Mouse (Mus musculus): ENCODE results near the gene Epb41l3. TPM values are rescaled to one million over a fixed set of nuclear protein-coding genes. Genes with fewer than 3 reads are reported as not detected.

The Epb41l3 gene
- polyA plus RNA-seq, 2 experiments = 102 to 140 TPM

DNA sequence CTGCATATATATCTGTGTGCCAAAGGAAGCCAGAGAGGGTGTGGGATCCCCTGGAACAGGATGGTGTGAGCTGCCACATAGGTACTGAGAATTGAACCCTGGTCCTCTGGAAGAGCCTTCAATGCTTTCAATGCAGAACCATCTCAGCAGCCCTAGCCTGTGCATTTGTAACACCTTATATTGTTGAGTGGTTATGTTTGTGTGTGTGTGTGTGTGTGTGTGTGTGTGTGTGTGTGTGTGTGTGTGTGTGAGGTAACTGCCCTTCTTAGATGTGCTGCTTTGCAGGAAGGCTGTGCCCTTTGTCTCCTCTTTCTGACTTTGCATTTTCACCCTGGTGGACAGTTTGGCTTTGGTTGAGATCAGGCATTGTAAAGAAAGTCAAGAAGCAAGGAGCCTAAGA, 87.2 kb downstream of the Epb41l3 start:
- TF ChIP-seq POLR2A (IDR thresholded peaks at IDR 0.05; ENCODE audit: borderline replicate concordance, extremely low read depth, insufficient read depth, insufficient read length) = no peak
- Histone ChIP-seq H3K4me1 (ENCODE audit: control insufficient read depth, insufficient read depth, low read length) (peaks cover 19% of the 10 kb centered on the region), H3K27ac (replicated peaks; ENCODE audit: low read depth, low read length) (no peak overlapping the region), H3K4me2 (replicated peaks; ENCODE audit: low read depth, low read length, severe bottlenecking) (no peak overlapping the region), H3K9me3 (ENCODE audit: control insufficient read depth, low read length) (no peaks in the 10 kb centered on the region), H3K36me3 (ENCODE audit: control insufficient read depth, insufficient read depth, low read length) (no peaks in the 10 kb centered on the region), H3K4me3 (replicated peaks; ENCODE audit: low read length) (no peak overlapping the region), H3K9ac (ENCODE audit: low read depth, low read length, severe bottlenecking) (no peak overlapping the region), H3K27me3 (ENCODE audit: control insufficient read depth, insufficient read depth, low read length) (no peaks in the 10 kb centered on the region)
- DNase-seq (ENCODE audit: low spot score) = no peak
- no peak for ATAC-seq (ENCODE audit: low FRiP score, low read depth)

DNA sequence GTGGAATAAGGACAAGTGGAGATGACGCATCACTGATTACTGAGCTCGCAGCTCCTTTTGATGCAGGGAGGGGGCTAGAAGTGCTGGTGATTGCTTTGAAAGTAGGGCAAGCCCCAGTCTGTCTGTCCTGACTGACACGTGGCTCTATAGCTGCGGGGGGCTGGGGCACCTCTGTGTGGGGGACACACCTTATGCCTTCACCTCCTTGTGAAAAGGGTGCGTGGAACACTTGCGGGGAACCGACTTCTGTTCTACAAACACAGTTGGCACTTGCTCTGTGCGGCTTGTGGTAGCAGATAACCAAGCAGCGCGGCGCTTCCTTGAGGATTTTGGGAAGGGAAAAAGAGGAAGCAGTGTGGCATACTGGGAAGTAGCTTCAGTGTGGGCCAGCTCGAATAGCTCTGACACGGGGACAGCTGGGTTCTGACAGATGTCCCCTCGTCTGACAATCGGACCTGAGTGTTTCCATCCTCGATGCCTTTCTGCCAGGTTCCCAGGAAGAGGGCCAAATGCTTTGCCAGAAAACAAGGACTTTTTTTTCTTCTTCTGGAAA, 101.5 kb downstream of the Epb41l3 start:
- 52% methylated on average over 16 of the region's 16 CpGs for WGBS
- Histone ChIP-seq H3K27ac (replicated peaks; ENCODE audit: low read depth, low read length) (no peak overlapping the region), H3K4me3 (replicated peaks; ENCODE audit: low read length) (no peak overlapping the region), H3K27me3 (ENCODE audit: control insufficient read depth, insufficient read depth, low read length) (no peaks in the 10 kb centered on the region), H3K4me1 (ENCODE audit: control insufficient read depth, insufficient read depth, low read length) (peaks cover 19% of the 10 kb centered on the region), H3K9ac (ENCODE audit: low read depth, low read length, severe bottlenecking) (no peak overlapping the region), H3K36me3 (ENCODE audit: control insufficient read depth, insufficient read depth, low read length) (no peaks in the 10 kb centered on the region; the same call in 1 of the 2 replicates), H3K9me3 (ENCODE audit: control insufficient read depth, low read length) (no peaks in the 10 kb centered on the region), H3K4me2 (replicated peaks; ENCODE audit: low read depth, low read length, severe bottlenecking) (no peak overlapping the region)
- no peak; the same call in 1 of the 2 replicates for ATAC-seq (ENCODE audit: low FRiP score, low read depth)
- TF ChIP-seq POLR2A (IDR thresholded peaks at IDR 0.05; ENCODE audit: borderline replicate concordance, extremely low read depth, insufficient read depth, insufficient read length) = no peak
- no peak for DNase-seq (ENCODE audit: low spot score)

DNA sequence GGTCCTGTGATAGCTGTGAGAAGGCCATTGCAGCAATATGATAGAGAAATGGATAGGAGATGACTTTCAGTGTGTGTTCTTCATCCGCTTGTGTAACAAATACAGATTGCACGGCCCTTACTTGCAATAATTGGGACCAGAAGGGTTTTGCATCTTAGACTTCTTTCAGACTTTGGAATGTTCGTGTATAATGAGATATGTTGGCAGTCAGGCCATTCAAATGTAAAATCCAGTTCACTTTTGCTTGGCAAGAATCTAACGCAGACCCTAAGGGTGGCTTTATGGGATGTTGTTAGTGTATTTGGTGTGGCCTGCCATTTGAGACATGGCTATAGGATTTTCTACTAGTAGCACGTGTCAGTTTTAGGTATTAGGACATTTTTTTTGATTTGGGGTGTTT, 102.5 kb downstream of the Epb41l3 start:
- no peaks in the 10 kb centered on the region; the same call in 1 of the 2 replicates for H3K36me3 ChIP-seq (ENCODE audit: control insufficient read depth, insufficient read depth, low read length)
- H3K4me3 ChIP-seq (replicated peaks; ENCODE audit: low read length) = no peak overlapping the region
- H3K27ac ChIP-seq (replicated peaks; ENCODE audit: low read depth, low read length) = no peak overlapping the region
- H3K4me2 ChIP-seq (replicated peaks; ENCODE audit: low read depth, low read length, severe bottlenecking) = no peak overlapping the region
- no peaks in the 10 kb centered on the region for H3K27me3 ChIP-seq (ENCODE audit: control insufficient read depth, insufficient read depth, low read length)
- ATAC-seq (ENCODE audit: low FRiP score, low read depth) (no peak), DNase-seq (ENCODE audit: low spot score) (no peak)
- no peak for TF ChIP-seq POLR2A (IDR thresholded peaks at IDR 0.05; ENCODE audit: borderline replicate concordance, extremely low read depth, insufficient read depth, insufficient read length)
- peaks cover 23% of the 10 kb centered on the region for H3K4me1 ChIP-seq (ENCODE audit: control insufficient read depth, insufficient read depth, low read length)
- no peaks in the 10 kb centered on the region for H3K9me3 ChIP-seq (ENCODE audit: control insufficient read depth, low read length)
- H3K9ac ChIP-seq (ENCODE audit: low read depth, low read length, severe bottlenecking) = no peak overlapping the region
- WGBS = 60% methylated on average over 5 of the region's 5 CpGs

DNA sequence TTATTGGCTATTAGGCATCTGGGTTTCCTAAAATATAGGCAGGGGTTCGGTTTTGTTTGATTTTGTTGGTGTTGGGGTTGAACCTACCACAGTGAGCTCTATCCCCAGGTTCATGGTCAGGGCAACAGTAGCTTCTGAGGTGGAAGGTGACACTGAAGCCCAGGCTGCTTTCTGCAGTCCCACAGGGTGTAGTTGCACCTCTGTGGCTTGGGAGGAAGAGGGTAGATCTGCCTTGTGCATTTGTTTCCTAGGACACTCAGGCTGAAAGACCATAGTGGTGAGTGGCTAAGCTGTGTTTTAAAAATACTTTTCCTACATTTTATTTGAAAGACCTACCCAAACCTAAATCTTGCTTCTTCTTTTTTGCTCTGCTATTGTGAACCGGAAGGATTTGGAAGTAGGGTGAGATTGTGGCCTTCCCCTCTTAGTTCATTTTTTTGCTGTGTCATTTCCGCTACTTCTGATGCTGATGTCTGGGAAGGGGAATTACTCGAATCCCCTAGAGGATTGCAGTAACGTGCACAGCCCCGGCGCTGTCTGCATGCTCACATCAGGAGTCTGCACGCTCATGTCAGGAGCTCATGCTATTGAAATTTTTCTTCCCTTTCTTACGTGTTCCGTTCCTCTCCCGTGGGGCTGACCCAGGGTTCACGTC, 105.5 kb downstream of the Epb41l3 start:
- Histone ChIP-seq H3K36me3 (ENCODE audit: control insufficient read depth, insufficient read depth, low read length) (no peaks in the 10 kb centered on the region), H3K4me1 (ENCODE audit: control insufficient read depth, insufficient read depth, low read length) (peaks cover 23% of the 10 kb centered on the region), H3K27me3 (ENCODE audit: control insufficient read depth, insufficient read depth, low read length) (no peaks in the 10 kb centered on the region), H3K4me2 (replicated peaks; ENCODE audit: low read depth, low read length, severe bottlenecking) (peak overlapping the region; percentile 4; the same call in 1 of the 2 replicates), H3K4me3 (replicated peaks; ENCODE audit: low read length) (no peak overlapping the region), H3K9me3 (ENCODE audit: control insufficient read depth, low read length) (no peaks in the 10 kb centered on the region), H3K9ac (ENCODE audit: low read depth, low read length, severe bottlenecking) (no peak overlapping the region), H3K27ac (replicated peaks; ENCODE audit: low read depth, low read length) (0 out of 2 replicates have a peak overlapping the region, but pooled peaks have one; percentile 15)
- TF ChIP-seq POLR2A (IDR thresholded peaks at IDR 0.05; ENCODE audit: borderline replicate concordance, extremely low read depth, insufficient read depth, insufficient read length) = no peak
- DNase-seq (ENCODE audit: low spot score) = no peak
- peak; percentile 79 for ATAC-seq (ENCODE audit: low FRiP score, low read depth)
- WGBS = 15% methylated on average over 12 of the region's 12 CpGs

GRCm38 (mm10) chr17:69181560-69182316, 106.3 kb downstream of the Epb41l3 start:
- no peaks in the 10 kb centered on the region for H3K9me3 ChIP-seq (ENCODE audit: control insufficient read depth, low read length)
- H3K9ac ChIP-seq (ENCODE audit: low read depth, low read length, severe bottlenecking) = no peak overlapping the region
- 22% methylated on average over 7 of the region's 7 CpGs for WGBS
- H3K4me2 ChIP-seq (replicated peaks; ENCODE audit: low read depth, low read length, severe bottlenecking) = peak overlapping the region; percentile 4; the same call in 1 of the 2 replicates
- peak; percentile 62 for ATAC-seq (ENCODE audit: low FRiP score, low read depth)
- 0 out of 2 replicates have a peak overlapping the region, but pooled peaks have one; percentile 15 for H3K27ac ChIP-seq (replicated peaks; ENCODE audit: low read depth, low read length)
- H3K4me3 ChIP-seq (replicated peaks; ENCODE audit: low read length) = no peak overlapping the region
- H3K4me1 ChIP-seq (ENCODE audit: control insufficient read depth, insufficient read depth, low read length) = peaks cover 23% of the 10 kb centered on the region
- DNase-seq (ENCODE audit: low spot score) = peak; percentile 38
- no peaks in the 10 kb centered on the region for H3K36me3 ChIP-seq (ENCODE audit: control insufficient read depth, insufficient read depth, low read length)
- H3K27me3 ChIP-seq (ENCODE audit: control insufficient read depth, insufficient read depth, low read length) = no peaks in the 10 kb centered on the region
- no peak for TF ChIP-seq POLR2A (IDR thresholded peaks at IDR 0.05; ENCODE audit: borderline replicate concordance, extremely low read depth, insufficient read depth, insufficient read length)

All from limb, embryonic 14.5 days (tissue).